Mouse (Mus musculus) ES-E14 (cell line): ENCODE results near the gene Robo1. TPM values are rescaled to one million over a fixed set of nuclear protein-coding genes. Genes with fewer than 3 reads are reported as not detected.

ENCODE experiments used
- DNase-seq: peaks from one replicate; pipeline ENCODE4 v3.0.0-alpha.2; 2013; ENCODE audit warnings: low read depth, low spot score
- H3K27ac ChIP-seq: 2 replicates; pipeline ENCODE4 v1.5.1; 2012; ENCODE audit warnings: low read depth, mild to moderate bottlenecking, low read length, moderate library complexity, mixed read lengths; ENCODE audit not compliant: poor library complexity, insufficient read depth, severe bottlenecking
- H3K36me3 ChIP-seq: 2 replicates; pipeline ENCODE4 v1.6.1; 2012; ENCODE audit warnings: mild to moderate bottlenecking, low read length, moderate library complexity, mixed read lengths; ENCODE audit not compliant: control insufficient read depth, poor library complexity, insufficient read depth, severe bottlenecking
- H3K4me1 ChIP-seq, 2 experiments: fragments of 150-350 bp in 1 of 2; sonication (generic) in 1 of 2; 2 replicates each; pipeline ENCODE4 v1.6.1; 2012; ENCODE audit warnings: low read length in 2 of 2, mild to moderate bottlenecking in 1 of 2, mixed read lengths in 1 of 2; ENCODE audit not compliant: control insufficient read depth in 2 of 2, insufficient read depth in 2 of 2, poor library complexity in 1 of 2
- H3K4me3 ChIP-seq, 2 experiments: fragments of 150-350 bp in 1 of 2; sonication (generic) in 1 of 2; 2 replicates each; pipeline ENCODE4 v1.5.1; 2012; ENCODE audit warnings: low read length in 2 of 2, low read depth in 1 of 2, mild to moderate bottlenecking in 1 of 2, mixed read lengths in 1 of 2; ENCODE audit not compliant: insufficient read depth in 1 of 2, poor library complexity in 1 of 2, severe bottlenecking in 1 of 2
- H3K9ac ChIP-seq: 2 replicates; pipeline ENCODE4 v1.6.1; 2012; ENCODE audit warnings: low read depth, mild to moderate bottlenecking, low read length, mixed read lengths; ENCODE audit not compliant: poor library complexity, insufficient read depth, severe bottlenecking
- H3K9me3 ChIP-seq: fragments of 150-350 bp; sonication (generic); 2 replicates; pipeline ENCODE4 v1.6.1; 2012; ENCODE audit warnings: low read depth, mild to moderate bottlenecking, low read length; ENCODE audit not compliant: control insufficient read depth, insufficient read depth
- CHD2 ChIP-seq: IDR thresholded peaks from 2 replicates; pipeline ENCODE4 v1.6.1; 2014; ENCODE audit warnings: mild to moderate bottlenecking, low read depth, low read length, inconsistent platforms
- HCFC1 ChIP-seq: IDR thresholded peaks from 2 replicates; pipeline ENCODE4 v1.6.1; 2012; ENCODE audit warnings: low read length, inconsistent platforms, borderline replicate concordance; ENCODE audit not compliant: insufficient read depth
- MAFK ChIP-seq: IDR thresholded peaks from 2 replicates; pipeline ENCODE4 v1.6.1; 2014; ENCODE audit warnings: mild to moderate bottlenecking, low read depth, low read length, inconsistent platforms; ENCODE audit not compliant: insufficient read depth
- ZC3H11A ChIP-seq: IDR thresholded peaks from 2 replicates; pipeline ENCODE4 v1.6.1; 2012; ENCODE audit warnings: low read depth, mild to moderate bottlenecking, inconsistent platforms, low read length, borderline replicate concordance
- ZNF384 ChIP-seq: IDR thresholded peaks from 2 replicates; pipeline ENCODE4 v1.6.1; 2012; ENCODE audit warnings: low read depth, low read length, inconsistent platforms
- in situ Hi-C, 2 experiments: fragments of 600-800 bp; cut with MboI; formaldehyde crosslinking; loops; one replicate each; pipeline ENCODE4 v1.15.1; 2025; ENCODE audit warnings: low sequenced_read_pairs in 2 of 2, inconsistent platforms in 1 of 2; ENCODE audit not compliant: unreplicated experiment in 2 of 2
- total RNA-seq: library from RNA; depleted of rRNA; stranded (reverse); fragments of 300-350 nt; gene quantifications from 2 replicates; pipeline ENCODE4 v1.2.3, GENCODE M21; 2012

Robo1 gene
- total RNA-seq, 1 experiment = 20.5 TPM

- no peak for DNase-seq
- no peaks in the 10 kb centered on the region for H3K36me3 ChIP-seq
- no peak for TF ChIP-seq ZC3H11A
- TF ChIP-seq ZNF384 = no peak
- TF ChIP-seq HCFC1 = no peak
- no peak overlapping the region for H3K27ac ChIP-seq
- no peaks in the 10 kb centered on the region for H3K4me1 ChIP-seq
- no peak overlapping the region for H3K9ac ChIP-seq
- no peak overlapping the region for H3K4me3 ChIP-seq
- H3K9me3 ChIP-seq = no peaks in the 10 kb centered on the region
- in situ Hi-C loops = no loop called here
These were observed 411.0 kb downstream of the Robo1 start for GRCm38 (mm10) chr16:72719063-72719462.

- in situ Hi-C loops = no loop called here
- TF ChIP-seq HCFC1 = no peak
- no peak for TF ChIP-seq ZNF384
- TF ChIP-seq MAFK = no peak
- no peak for TF ChIP-seq ZC3H11A
- no peak for TF ChIP-seq CHD2
These were observed 412.9 kb downstream of the Robo1 start for GRCm38 (mm10) chr16:72720979-72721378.

GRCm38 (mm10) chr16:72721713-72722481 is 413.8 kb downstream of the Robo1 start:
- no peak for DNase-seq
- H3K4me1 ChIP-seq = no peaks in the 10 kb centered on the region
- H3K4me3 ChIP-seq = no peak overlapping the region
- no peaks in the 10 kb centered on the region for H3K9me3 ChIP-seq
- H3K27ac ChIP-seq = no peak overlapping the region
- TF ChIP-seq MAFK = no peak
- TF ChIP-seq ZC3H11A = no peak
- TF ChIP-seq CHD2 = no peak
- no peak for TF ChIP-seq ZNF384
- no peak for TF ChIP-seq HCFC1
- in situ Hi-C loops = no loop called here
- H3K36me3 ChIP-seq = no peaks in the 10 kb centered on the region
- no peak overlapping the region for H3K9ac ChIP-seq

More at GRCm38 (mm10) chr16:72720979-72721378, 412.9 kb downstream of the Robo1 start:
- DNase-seq = no peak
- no peak overlapping the region for H3K9ac ChIP-seq
- no peak overlapping the region for H3K4me3 ChIP-seq
- no peak overlapping the region for H3K27ac ChIP-seq
- no peaks in the 10 kb centered on the region for H3K9me3 ChIP-seq
- no peaks in the 10 kb centered on the region for H3K36me3 ChIP-seq
- H3K4me1 ChIP-seq = no peaks in the 10 kb centered on the region

- Histone ChIP-seq H3K36me3 (no peaks in the 10 kb centered on the region), H3K9me3 (no peaks in the 10 kb centered on the region), H3K9ac (no peak overlapping the region), H3K27ac (no peak overlapping the region), H3K4me3 (no peak overlapping the region), H3K4me1 (no peaks in the 10 kb centered on the region)
- TF ChIP-seq HCFC1 = no peak
- no peak for DNase-seq
- in situ Hi-C loops = no loop called here
These were observed 426.1 kb downstream of the Robo1 start for GRCm38 (mm10) chr16:72734234-72734633.

GRCm38 (mm10) chr16:72735175-72735574 is 427.1 kb downstream of the Robo1 start:
- in situ Hi-C loops = no loop called here
- H3K9me3 ChIP-seq = no peaks in the 10 kb centered on the region
- no peak overlapping the region for H3K4me3 ChIP-seq
- DNase-seq = no peak
- no peaks in the 10 kb centered on the region for H3K36me3 ChIP-seq
- H3K27ac ChIP-seq = no peak overlapping the region
- no peak overlapping the region for H3K9ac ChIP-seq
- no peaks in the 10 kb centered on the region for H3K4me1 ChIP-seq
- TF ChIP-seq ZNF384 = no peak
- no peak for TF ChIP-seq HCFC1
- no peak for TF ChIP-seq MAFK
- TF ChIP-seq CHD2 = no peak
- no peak for TF ChIP-seq ZC3H11A
